Mouse (Mus musculus): ENCODE data around the gene Cpt1c.
"Not testable (repeated sequence)": the region's sequence is repeated elsewhere in the genome, so short reads cannot be mapped to it uniquely, and the experiment has no call there.

Gene Cpt1c

DNA sequence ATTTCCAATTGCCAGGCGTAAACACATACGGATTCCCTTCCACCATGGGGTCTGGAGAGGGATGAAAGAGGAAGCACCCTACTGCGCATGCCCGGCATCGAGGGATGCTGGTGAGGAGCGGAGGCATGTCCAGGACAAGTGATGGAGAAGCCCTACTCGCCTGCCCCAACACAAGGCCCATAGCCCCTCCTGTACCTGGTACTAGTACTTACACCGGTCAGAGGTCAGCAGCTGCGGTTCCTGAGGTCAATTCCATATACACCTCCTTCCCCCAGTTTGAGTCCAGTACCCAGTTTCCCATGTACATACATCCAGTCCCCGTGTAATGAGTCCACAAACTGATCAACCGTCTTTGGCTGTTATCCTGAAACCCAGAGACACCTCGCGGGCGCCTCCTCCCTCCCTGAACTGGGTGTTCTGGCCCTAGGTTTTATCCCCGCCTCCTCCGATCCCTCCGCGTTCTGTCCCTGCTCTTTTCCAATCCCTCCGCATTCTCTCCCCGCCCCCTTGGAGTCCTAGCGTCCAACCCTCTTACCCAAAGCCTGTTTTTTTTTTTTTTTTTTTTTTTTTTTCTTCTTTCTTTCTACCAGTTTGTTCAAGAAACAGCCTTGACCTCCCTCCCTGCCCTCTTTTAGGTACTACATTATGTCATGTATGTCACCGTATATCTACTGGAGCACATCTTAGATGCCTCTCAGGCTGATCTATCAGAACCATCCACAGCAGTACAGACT, at the start of gene Cpt1c:
Cpt1c (minus strand) TSS at position 469 of the 734 bp plus-strand sequence.
- DNase-seq = peak; percentile 84

DNA sequence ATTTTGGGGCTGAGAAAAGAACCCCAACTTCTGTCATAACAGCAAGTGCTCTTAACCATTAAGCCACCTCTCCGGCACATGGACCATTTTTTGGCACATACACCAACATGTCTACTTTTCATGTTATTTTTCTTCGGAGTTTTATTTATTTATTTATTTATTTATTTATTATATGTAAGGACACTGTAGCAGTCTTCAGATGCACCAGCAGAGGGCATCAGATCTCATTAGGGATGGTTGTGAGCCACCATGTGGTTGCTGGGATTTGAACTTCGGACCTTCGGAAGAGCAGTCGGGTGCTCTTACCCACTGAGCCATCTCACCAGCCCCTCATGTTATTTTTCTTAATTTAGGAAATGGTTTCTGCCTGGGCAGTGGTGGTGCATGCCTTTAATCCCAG, 49.1 kb upstream of the Cpt1c start:
- DNase-seq = not testable (repeated sequence)

DNA sequence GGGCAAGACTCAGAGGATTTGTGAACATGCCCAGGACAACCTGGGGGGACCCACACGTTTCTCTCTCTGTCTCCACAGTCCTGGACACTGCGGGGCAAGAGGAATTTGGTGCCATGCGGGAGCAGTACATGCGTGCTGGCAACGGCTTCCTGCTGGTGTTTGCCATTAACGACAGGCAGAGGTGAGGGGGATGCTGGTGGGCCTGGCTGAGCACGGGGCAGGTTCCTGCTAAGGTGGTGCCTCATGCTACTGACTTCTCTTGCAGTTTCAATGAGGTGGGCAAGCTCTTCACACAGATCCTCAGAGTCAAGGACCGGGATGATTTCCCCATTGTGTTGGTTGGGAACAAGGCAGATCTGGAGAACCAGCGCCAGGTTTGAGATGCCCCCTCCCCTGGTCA, 45.6 kb upstream of the Cpt1c start:
- DNase-seq = no peak

GRCm38 (mm10) chr7:45019031-45019571, 44.5 kb upstream of the Cpt1c start:
- no peak for DNase-seq

- DNase-seq = peak; percentile 83
These were observed 42.8 kb upstream of the Cpt1c start, which contains the start of gene Rras for GRCm38 (mm10) chr7:45017242-45018061. TSS of gene Rras (plus strand) at chr7:45017961.

GRCm38 (mm10) chr7:45016761-45017160, 42.1 kb upstream of the Cpt1c start:
- DNase-seq = no peak

GRCm38 (mm10) chr7:45015957-45016612, 41.4 kb upstream of the Cpt1c start, which contains the start of gene Scaf1:
TSS of gene Scaf1 (minus strand) at chr7:45016363.
- DNase-seq = peak; percentile 99

GRCm38 (mm10) chr7:45015344-45015956, 40.8 kb upstream of the Cpt1c start:
- no peak for DNase-seq

DNA sequence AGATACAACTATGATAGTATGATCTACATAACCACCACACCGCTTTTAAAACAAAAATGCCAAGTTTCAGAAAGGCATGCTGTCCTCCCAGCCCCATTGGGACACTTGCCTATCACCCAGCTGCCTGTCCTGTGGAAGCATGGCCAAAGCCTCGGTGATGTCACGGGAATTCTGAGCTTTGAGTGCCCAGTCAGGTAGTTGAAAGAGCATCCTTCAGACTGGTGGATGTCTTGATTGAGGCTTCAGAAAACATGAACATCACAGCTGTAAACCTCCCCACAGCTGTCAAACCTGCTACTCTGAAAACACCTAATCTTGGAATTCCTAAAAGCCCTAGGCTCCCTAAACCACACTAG, 39.4 kb upstream of the Cpt1c start:
- DNase-seq = no peak

GRCm38 (mm10) chr7:45013366-45014095, 38.9 kb upstream of the Cpt1c start:
- no peak for DNase-seq

DNA sequence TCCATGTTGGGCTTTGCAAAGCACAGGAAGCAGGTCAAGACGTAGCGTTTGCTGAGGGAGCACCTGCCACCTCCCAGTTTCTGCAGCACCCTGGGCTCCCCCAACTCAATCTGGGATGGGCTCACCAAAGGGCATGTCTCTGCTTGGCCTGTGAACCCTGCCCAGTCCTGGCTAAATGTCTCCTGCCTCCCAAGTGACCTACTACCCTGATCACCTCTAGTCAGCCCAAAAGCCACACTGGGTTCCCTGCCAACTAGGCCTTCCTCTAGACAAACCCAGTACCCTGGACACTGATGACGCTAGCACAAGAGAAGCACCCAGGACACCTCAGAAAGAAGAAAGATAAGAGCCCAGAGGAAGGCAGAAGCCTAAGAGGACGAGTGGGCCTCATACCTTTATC, 38.2 kb upstream of the Cpt1c start:
- DNase-seq = no peak

- no peak for DNase-seq
These were observed 37.4 kb upstream of the Cpt1c start for GRCm38 (mm10) chr7:45012011-45012410.

DNA sequence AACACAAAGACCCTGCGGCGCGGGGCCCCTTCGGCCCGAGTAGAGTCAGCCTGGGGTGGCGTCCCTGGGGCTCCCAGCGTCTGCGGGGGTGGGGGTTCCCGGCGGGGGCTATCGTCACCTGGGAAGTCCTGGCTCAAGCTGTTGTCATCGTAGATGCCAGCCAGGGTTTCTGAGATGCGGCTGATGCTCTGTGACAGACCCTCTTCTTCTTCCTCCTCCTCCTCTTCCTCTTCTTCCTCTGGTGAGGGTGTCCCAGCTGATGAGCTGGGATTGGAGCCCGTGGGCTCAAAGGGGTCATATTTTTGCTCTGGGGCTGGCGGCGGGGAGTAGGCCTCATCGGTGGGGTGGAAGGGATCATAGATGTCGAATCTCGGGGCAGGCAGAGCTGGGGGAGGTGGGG, 33.8 kb upstream of the Cpt1c start:
- DNase-seq = no peak

DNA sequence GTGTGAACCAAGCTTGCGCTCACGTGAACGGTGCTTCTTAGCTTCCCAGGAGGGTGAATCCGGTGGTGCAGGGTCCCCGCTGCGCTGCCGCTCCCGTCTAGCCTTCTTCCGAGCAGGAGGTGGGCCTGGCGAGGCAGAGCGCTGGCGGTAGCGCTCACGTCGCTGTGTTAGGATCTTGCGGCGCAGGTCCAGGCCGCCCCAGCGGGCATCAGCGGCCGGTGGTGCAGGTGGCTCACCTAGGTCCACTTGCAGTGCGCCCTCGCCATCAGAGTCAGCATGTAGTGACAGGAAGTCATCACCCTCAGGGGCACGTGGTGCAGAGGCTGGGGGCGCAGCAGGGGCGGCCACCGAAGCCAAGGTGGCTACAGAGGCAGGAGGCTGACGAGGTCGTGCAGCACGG, 33.2 kb upstream of the Cpt1c start:
- DNase-seq = no peak

DNA sequence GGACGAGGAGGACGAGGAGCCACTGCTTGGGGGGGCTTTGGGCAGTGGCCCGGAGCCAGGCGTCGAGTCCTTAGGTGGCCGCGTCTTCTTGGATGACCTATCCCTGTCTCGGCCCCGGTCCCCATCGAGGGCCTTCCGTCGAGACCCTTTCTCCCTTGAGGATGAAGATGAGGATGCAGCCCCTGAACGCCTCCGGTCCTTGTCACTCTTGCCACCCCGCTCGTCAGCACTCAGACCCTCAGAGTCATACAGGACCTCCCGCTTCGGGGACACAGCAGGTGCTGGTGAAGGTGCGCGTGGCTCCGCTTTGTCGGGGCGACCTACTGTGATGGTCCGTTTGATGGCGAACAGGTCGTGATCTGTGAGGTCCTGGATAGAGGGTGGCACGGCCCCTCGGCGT, 32.5 kb upstream of the Cpt1c start:
- no peak for DNase-seq

DNA sequence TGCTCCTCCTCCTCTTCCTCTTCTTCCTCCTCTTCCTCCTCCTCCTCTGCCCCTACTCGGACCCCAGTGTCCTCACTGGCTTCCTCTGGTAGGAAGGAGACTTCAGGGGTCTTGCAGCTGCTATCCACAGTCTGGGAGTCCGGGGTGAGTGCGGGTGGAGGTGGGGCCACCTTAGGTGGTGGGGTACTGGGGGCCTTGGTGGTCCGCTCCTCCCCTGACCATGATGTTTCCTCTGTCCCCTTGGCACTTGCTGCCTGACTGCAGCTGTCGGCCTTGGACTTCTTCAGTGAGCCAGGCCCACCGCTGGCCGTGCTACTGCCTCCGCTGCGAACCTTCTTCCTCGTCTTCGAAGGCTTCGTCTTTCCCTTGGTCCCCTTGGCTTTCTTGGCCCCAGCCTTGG, 31.9 kb upstream of the Cpt1c start:
- no peak for DNase-seq

DNA sequence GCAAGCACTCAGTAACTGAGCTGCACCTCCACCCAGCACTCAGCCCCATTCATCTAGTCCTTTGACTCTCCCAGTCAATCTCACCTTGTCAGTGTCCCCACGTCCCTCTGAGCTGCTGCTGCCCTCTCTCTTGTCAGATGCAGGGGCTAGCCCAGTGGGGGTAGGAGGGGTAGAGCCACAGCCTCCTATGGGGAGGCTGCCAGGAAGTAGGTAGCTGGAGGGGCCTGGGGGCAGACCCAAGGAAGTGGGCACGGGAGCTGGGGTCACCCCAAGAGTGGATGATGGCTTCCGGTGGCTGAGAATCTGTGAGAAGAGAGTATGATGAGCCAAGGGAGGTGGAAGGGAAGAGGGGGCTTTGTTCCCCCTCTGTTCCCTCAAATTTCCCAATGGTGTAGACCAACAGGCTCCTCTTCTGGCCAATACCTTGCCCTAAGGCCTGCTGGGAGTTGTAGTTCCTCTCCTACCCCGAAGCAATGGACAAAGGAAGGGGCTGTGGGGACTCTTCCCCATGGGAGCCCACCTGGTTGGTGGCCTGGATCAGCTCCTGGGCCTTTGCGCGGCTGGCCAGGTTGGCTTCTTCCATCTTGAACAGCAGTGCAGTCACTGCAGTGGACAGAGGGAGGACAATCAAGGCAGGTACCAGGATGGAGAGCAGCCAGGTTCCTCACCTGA, 30.8 kb upstream of the Cpt1c start:
- DNase-seq = no peak

GRCm38 (mm10) chr7:45004546-45004945, 29.9 kb upstream of the Cpt1c start:
- DNase-seq = no peak

- DNase-seq = no peak
These were observed 27.8 kb upstream of the Cpt1c start for GRCm38 (mm10) chr7:45002440-45002839.

DNA sequence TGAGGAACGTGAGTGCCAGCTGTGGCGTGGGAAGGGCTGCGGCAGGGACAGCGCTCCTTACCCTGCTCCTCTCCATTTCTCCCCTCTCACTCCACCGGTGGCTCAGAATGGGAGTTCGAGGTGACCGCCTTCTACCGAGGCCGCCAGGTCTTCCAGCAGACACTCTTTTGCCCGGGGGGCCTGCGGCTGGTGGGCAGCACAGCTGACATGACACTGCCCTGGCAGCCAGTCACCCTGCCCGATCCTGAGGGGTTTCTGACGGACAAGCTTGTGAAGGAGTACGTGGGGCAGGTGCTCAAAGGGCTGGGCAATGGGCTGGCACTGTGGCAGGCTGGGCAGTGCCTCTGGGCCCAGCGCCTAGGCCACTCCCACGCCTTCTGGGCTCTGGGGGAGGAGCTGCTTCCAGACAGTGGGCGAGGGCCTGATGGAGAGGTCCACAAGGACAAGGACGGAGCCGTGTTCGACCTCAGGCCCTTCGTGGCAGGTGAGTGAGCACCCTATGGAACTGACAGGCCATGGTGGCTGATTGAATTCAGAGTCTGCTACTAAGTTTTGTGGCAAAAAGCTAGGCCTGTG, 26.0 kb upstream of the Cpt1c start:
- DNase-seq = no peak

- DNase-seq = no peak
These were observed 25.1 kb upstream of the Cpt1c start for GRCm38 (mm10) chr7:44999753-45000152.

Measured in right cerebral cortex, postnatal 25 days (tissue).